Mouse (Mus musculus): ENCODE measurements at regions not wholly inside any gene's neighbourhood (a gene's known extent, or its start where the extent isn't known, plus 50 kb on each side); places are given as distances from the start of the nearest gene placed in this dataset.

- TF ChIP-seq CTCF (IDR thresholded peaks at IDR 0.05; ENCODE audit: borderline replicate concordance, insufficient read depth, low read depth, low read length): no peak
- no peak for TF ChIP-seq POLR2A (IDR thresholded peaks at IDR 0.05; ENCODE audit: borderline replicate concordance, insufficient read depth, low read length)
These were observed 442.9 kb upstream of the Tenm2 start for GRCm38 (mm10) chr11:37678484-37679193.
